Mouse (Mus musculus) forebrain, embryonic 16.5 days (tissue): ENCODE measurements around the gene Tesc. TPM values are rescaled to one million over a fixed set of nuclear protein-coding genes. Genes with fewer than 3 reads are reported as not detected.

Experiments
- ATAC-seq: fragments of 200-750 bp; cut with Nextera tagmentation; 2 replicates; pipeline ENCODE4 v1.8.0; 2017; ENCODE audit warnings: mild to moderate bottlenecking, moderate library complexity
- H3K27ac ChIP-seq: fragments of 300-500 bp; sonication (generic); 2 replicates; pipeline ENCODE4 v1.5.1; 2014; ENCODE audit warnings: low read length, control low read depth
- H3K27me3 ChIP-seq: fragments of 300-500 bp; sonication (generic); replicated peaks from 2 replicates; pipeline ENCODE4 v1.6.1; 2014; ENCODE audit warnings: low read length; ENCODE audit not compliant: control insufficient read depth, insufficient read depth
- H3K36me3 ChIP-seq: fragments of 300-500 bp; sonication (generic); 2 replicates; pipeline ENCODE4 v1.6.1; 2014; ENCODE audit not compliant: control insufficient read depth, insufficient read depth
- H3K4me1 ChIP-seq: fragments of 300-500 bp; sonication (generic); replicated peaks from 2 replicates; pipeline ENCODE4 v1.6.1; 2014; ENCODE audit warnings: low read length; ENCODE audit not compliant: control insufficient read depth, insufficient read depth
- H3K4me2 ChIP-seq: fragments of 300-500 bp; sonication (generic); 2 replicates; pipeline ENCODE4 v1.6.1; 2014; ENCODE audit warnings: mild to moderate bottlenecking, low read length, control low read depth
- H3K4me3 ChIP-seq: fragments of 300-500 bp; sonication (generic); replicated peaks from 2 replicates; pipeline ENCODE4 v1.5.1; 2014; ENCODE audit warnings: mild to moderate bottlenecking, low read length, control low read depth
- H3K9ac ChIP-seq: fragments of 300-500 bp; sonication (generic); replicated peaks from 2 replicates; pipeline ENCODE4 v1.6.1; 2014; ENCODE audit warnings: low read depth, low read length, control low read depth
- H3K9me3 ChIP-seq: fragments of 300-500 bp; sonication (generic); 2 replicates; pipeline ENCODE4 v1.6.1; 2016; ENCODE audit warnings: low read length; ENCODE audit not compliant: control insufficient read depth
- WGBS: fragments of 180-500 bp; shearing (Covaris S2); extraction: QIAGEN DNeasy Blood & Tissue Kit; methylation state at CpG from one replicate; pipeline ENCODE4 v1.1.7; 2014; 5-methylcytosine and 5-hydroxymethylcytosine counted together
- polyA plus RNA-seq: library from polyadenylated mRNA; unstranded; fragments of >200 nt; fragmentation: Nextera tagmentation; extraction: Ambion mirVana; gene quantifications from 2 replicates; pipeline ENCODE4 v1.2.1, GENCODE M21; 2015

The Tesc gene
- polyA plus RNA-seq, 1 experiment from 2014 or later, result 10.3 TPM

- no peak for ATAC-seq
- Histone ChIP-seq H3K27me3 (no peaks in the 10 kb centered on the region), H3K4me1 (peaks cover 5% of the 10 kb centered on the region; the same call in 1 of the 2 replicates), H3K27ac (no peak overlapping the region), H3K9ac (no peak overlapping the region), H3K36me3 (no peaks in the 10 kb centered on the region), H3K4me3 (no peak overlapping the region), H3K4me2 (no peak overlapping the region), H3K9me3 (no peaks in the 10 kb centered on the region)
- 96% methylated on average over 9 of the region's 9 CpGs for WGBS
Measured at GRCm38 (mm10) chr5:118045385-118045784, 17.8 kb downstream of the Tesc start.

- H3K4me2 ChIP-seq, result no peak overlapping the region
- H3K4me1 ChIP-seq, result peaks cover 5% of the 10 kb centered on the region; the same call in 1 of the 2 replicates
- WGBS, result 87% methylated on average over 14 of the region's 14 CpGs
- no peak overlapping the region for H3K4me3 ChIP-seq
- ATAC-seq, result no peak
- H3K9ac ChIP-seq, result no peak overlapping the region
- no peak overlapping the region for H3K27ac ChIP-seq
- H3K27me3 ChIP-seq, result no peaks in the 10 kb centered on the region
- no peaks in the 10 kb centered on the region for H3K36me3 ChIP-seq
- no peaks in the 10 kb centered on the region for H3K9me3 ChIP-seq
Measured at GRCm38 (mm10) chr5:118047091-118047757, 19.7 kb downstream of the Tesc start.

GRCm38 (mm10) chr5:118048412-118048811 lies 20.9 kb downstream of the Tesc start:
- ATAC-seq, result no peak
- Histone ChIP-seq H3K4me1 (peaks cover 5% of the 10 kb centered on the region; the same call in 1 of the 2 replicates), H3K9me3 (no peaks in the 10 kb centered on the region), H3K4me2 (no peak overlapping the region), H3K4me3 (no peak overlapping the region), H3K9ac (no peak overlapping the region), H3K27ac (no peak overlapping the region), H3K36me3 (no peaks in the 10 kb centered on the region), H3K27me3 (no peaks in the 10 kb centered on the region)
- 82% methylated on average over 4 of the region's 4 CpGs for WGBS

GRCm38 (mm10) chr5:118048928-118049327 lies 21.4 kb downstream of the Tesc start:
- no peaks in the 10 kb centered on the region for H3K9me3 ChIP-seq
- no peak overlapping the region for H3K27ac ChIP-seq
- no peaks in the 10 kb centered on the region for H3K36me3 ChIP-seq
- no peak for ATAC-seq
- H3K9ac ChIP-seq, result no peak overlapping the region
- no peak overlapping the region for H3K4me2 ChIP-seq
- 79% methylated on average over 5 of the region's 5 CpGs for WGBS
- no peak overlapping the region for H3K4me3 ChIP-seq
- no peaks in the 10 kb centered on the region for H3K27me3 ChIP-seq
- peaks cover 5% of the 10 kb centered on the region; the same call in 1 of the 2 replicates for H3K4me1 ChIP-seq

- Histone ChIP-seq H3K4me1 (no peaks in the 10 kb centered on the region), H3K27me3 (no peaks in the 10 kb centered on the region), H3K9ac (no peak overlapping the region), H3K27ac (no peak overlapping the region), H3K4me3 (no peak overlapping the region), H3K4me2 (no peak overlapping the region), H3K36me3 (no peaks in the 10 kb centered on the region), H3K9me3 (no peaks in the 10 kb centered on the region)
- ATAC-seq, result no peak
- WGBS, result 76% methylated on average over 4 of the region's 4 CpGs
Measured at GRCm38 (mm10) chr5:118050743-118051142, 23.2 kb downstream of the Tesc start.

- H3K4me2 ChIP-seq, result no peak overlapping the region
- no peak overlapping the region for H3K4me3 ChIP-seq
- H3K9ac ChIP-seq, result no peak overlapping the region
- H3K27me3 ChIP-seq, result no peaks in the 10 kb centered on the region
- H3K36me3 ChIP-seq, result no peaks in the 10 kb centered on the region
- 77% methylated on average over 8 of the region's 8 CpGs for WGBS
- no peak for ATAC-seq
- H3K27ac ChIP-seq, result no peak overlapping the region
- no peaks in the 10 kb centered on the region for H3K9me3 ChIP-seq
- H3K4me1 ChIP-seq, result peaks cover 5% of the 10 kb centered on the region
Measured at GRCm38 (mm10) chr5:118051981-118052662, 24.6 kb downstream of the Tesc start.

GRCm38 (mm10) chr5:118053205-118053604 lies 25.7 kb downstream of the Tesc start:
- Histone ChIP-seq H3K4me3 (no peak overlapping the region), H3K4me2 (no peak overlapping the region), H3K9me3 (no peaks in the 10 kb centered on the region), H3K9ac (no peak overlapping the region), H3K4me1 (peaks cover 16% of the 10 kb centered on the region), H3K36me3 (no peaks in the 10 kb centered on the region), H3K27me3 (no peaks in the 10 kb centered on the region), H3K27ac (no peak overlapping the region)
- no peak for ATAC-seq
- WGBS, result 92% methylated on average over 2 of the region's 2 CpGs

- 30% methylated on average over 8 of the region's 8 CpGs for WGBS
- peak overlapping the region; percentile 30; the same call in 1 of the 2 replicates for H3K27ac ChIP-seq
- H3K4me3 ChIP-seq, result no peak overlapping the region
- no peaks in the 10 kb centered on the region for H3K36me3 ChIP-seq
- no peaks in the 10 kb centered on the region for H3K27me3 ChIP-seq
- H3K4me1 ChIP-seq, result peaks cover 18% of the 10 kb centered on the region
- H3K4me2 ChIP-seq, result no peak overlapping the region
- ATAC-seq, result peak; percentile 63
- 0 out of 2 replicates have a peak overlapping the region, but pooled peaks have one; percentile 14 for H3K9ac ChIP-seq
- H3K9me3 ChIP-seq, result no peaks in the 10 kb centered on the region
Measured at GRCm38 (mm10) chr5:118057508-118058111, 30.1 kb downstream of the Tesc start.

GRCm38 (mm10) chr5:118058858-118059257 lies 31.3 kb downstream of the Tesc start:
- H3K4me2 ChIP-seq, result no peak overlapping the region
- WGBS, result 89% methylated on average over 10 of the region's 10 CpGs
- no peaks in the 10 kb centered on the region for H3K36me3 ChIP-seq
- ATAC-seq, result no peak
- no peak overlapping the region for H3K9ac ChIP-seq
- H3K4me1 ChIP-seq, result peaks cover 26% of the 10 kb centered on the region
- no peaks in the 10 kb centered on the region for H3K9me3 ChIP-seq
- no peaks in the 10 kb centered on the region for H3K27me3 ChIP-seq
- H3K27ac ChIP-seq, result no peak overlapping the region
- no peak overlapping the region for H3K4me3 ChIP-seq
